11 mouse cellular contexts compared by ENCODE assay signal in genomic region chr2:102121440-102122145, GRCm38 (mm10).
DNase-seq lines count a peak whose midpoint lies in the region; ATAC-seq and TF ChIP-seq lines count a peak whose summit lies in the region.
"Had no signal": no experiment of that assay in that cellular context is flagged by ENCODE, and none has a peak within 500 bp of the region (broad histone marks: within the 10 kb centered on the region; RNA-seq: fewer than 3 reads in every experiment).

No protein-coding gene starts in this region.

- peak; percentile 58 for ATAC-seq in cerebellum, adult (ENCODE audit: insufficient number of reproducible peaks, low FRiP score, low TSS enrichment)
- 0 out of 2 replicates have a peak, but pooled peaks have one; percentile 32 for ATAC-seq in midbrain, embryonic 13.5 days
- no peak for ATAC-seq in kidney, embryonic 15.5 days (replicated peaks; ENCODE audit: low FRiP score)
- ATAC-seq: intestine, postnatal 0 days; Patski had no signal

- peak overlapping the region; percentile 96 for H3K27ac ChIP-seq in ES-E14 (ENCODE audit: insufficient read depth, low read depth, low read length, poor library complexity, severe bottlenecking)
- H3K27ac ChIP-seq in midbrain, embryonic 13.5 days = peak overlapping the region; percentile 63
- no peak overlapping the region for H3K27ac ChIP-seq in kidney, embryonic 15.5 days

- DNase-seq in cerebellum, adult 8-10 months = no peak
- peak; percentile 63 for DNase-seq in ES-E14 (ENCODE audit: low read depth, low spot score)
- peak; percentile 45 for DNase-seq in embryo, embryonic 10.5 days (ENCODE audit: low spot score)
- DNase-seq in thymus, postnatal 4 days = no peak
- DNase-seq in thymus, postnatal 25 days = no peak
- DNase-seq: layer of hippocampus, adult 9-11 months had no signal

- in situ Hi-C loops in ES-E14 (cut with MboI; ENCODE audit: low sequenced_read_pairs in 2 of 2, unreplicated experiment in 2 of 2) = no loop called here

- 27% methylated on average over 4 of the region's 4 CpGs for WGBS in midbrain, embryonic 13.5 days
- 61% methylated on average over 4 of the region's 4 CpGs for WGBS in kidney, embryonic 15.5 days

- no peak overlapping the region for H3K4me2 ChIP-seq in midbrain, embryonic 13.5 days (replicated peaks)
- H3K4me2 ChIP-seq in kidney, embryonic 15.5 days = no peak overlapping the region

- peak overlapping the region; percentile 44; the same call in 1 of the 2 replicates for H3K9ac ChIP-seq in ES-E14 (ENCODE audit: insufficient read depth, low read depth, low read length, poor library complexity, severe bottlenecking)
- H3K9ac ChIP-seq in midbrain, embryonic 13.5 days (replicated peaks) = peak overlapping the region; percentile 49; the same call in 1 of the 2 replicates
- no peak overlapping the region for H3K9ac ChIP-seq in kidney, embryonic 15.5 days

- H3K4me1 ChIP-seq in ES-E14 (ENCODE audit: control insufficient read depth in 2 of 2, insufficient read depth in 2 of 2, low read length in 2 of 2, poor library complexity in 1 of 2) = peaks cover 58 to 63% of the 10 kb centered on the region in 2 experiments
- peaks cover 61% of the 10 kb centered on the region for H3K4me1 ChIP-seq in midbrain, embryonic 13.5 days (replicated peaks)
- peaks cover 45% of the 10 kb centered on the region for H3K4me1 ChIP-seq in kidney, embryonic 15.5 days

- peak overlapping the region; percentile 19 to 32 for H3K4me3 ChIP-seq in ES-E14 (ENCODE audit: insufficient read depth in 1 of 2, low read depth in 1 of 2, low read length in 2 of 2, poor library complexity in 1 of 2, severe bottlenecking in 1 of 2)
- no peak overlapping the region for H3K4me3 ChIP-seq in midbrain, embryonic 13.5 days (replicated peaks)
- no peak overlapping the region for H3K4me3 ChIP-seq in kidney, embryonic 15.5 days (replicated peaks)

- no peaks in the 10 kb centered on the region for H3K9me3 ChIP-seq in ES-E14 (ENCODE audit: control insufficient read depth, insufficient read depth, low read depth, low read length)
- no peaks in the 10 kb centered on the region for H3K9me3 ChIP-seq in midbrain, embryonic 13.5 days
- no peaks in the 10 kb centered on the region for H3K9me3 ChIP-seq in kidney, embryonic 15.5 days (replicated peaks)

- H3K27me3 ChIP-seq in midbrain, embryonic 13.5 days = no peaks in the 10 kb centered on the region
- H3K27me3 ChIP-seq in kidney, embryonic 15.5 days = no peaks in the 10 kb centered on the region
- H3K27me3 ChIP-seq: Patski had no signal

- H3K36me3 ChIP-seq in ES-E14 (ENCODE audit: control insufficient read depth, insufficient read depth, low read length, poor library complexity, severe bottlenecking) = no peaks in the 10 kb centered on the region
- no peaks in the 10 kb centered on the region for H3K36me3 ChIP-seq in midbrain, embryonic 13.5 days
- H3K36me3 ChIP-seq in kidney, embryonic 15.5 days = no peaks in the 10 kb centered on the region

TF ChIP-seq in ES-E14, 5 proteins besides CTCF, POLR2A, EP300 and RAD21:
- no peak; the same call in 1 of the 2 replicates for TF ChIP-seq CHD2 (IDR thresholded peaks at IDR 0.05; ENCODE audit: low read depth, low read length)
- no peak for TF ChIP-seq ZC3H11A (IDR thresholded peaks at IDR 0.05; ENCODE audit: borderline replicate concordance, low read depth, low read length)
- no peak for TF ChIP-seq MAFK (IDR thresholded peaks at IDR 0.05; ENCODE audit: insufficient read depth, low read depth, low read length)
- TF ChIP-seq ZNF384 (IDR thresholded peaks at IDR 0.05; ENCODE audit: low read depth, low read length) = no peak
- TF ChIP-seq HCFC1 (IDR thresholded peaks at IDR 0.05; ENCODE audit: borderline replicate concordance, insufficient read depth, low read length) = no peak

Comparison
In these comparisons a context has a peak if more than half of its experiments do, and no peak if none do; other contexts are left out.
1. DNase-seq: peak in ES-E14 (single experiment) and embryo, embryonic 10.5 days (single experiment); none in cerebellum, adult 8-10 months (single experiment), thymus, postnatal 4 days (single experiment) and thymus, postnatal 25 days (single experiment).
2. H3K4me3 ChIP-seq: peak in ES-E14 (2 of 2); none in midbrain, embryonic 13.5 days (single experiment) and kidney, embryonic 15.5 days (single experiment).